Mouse (Mus musculus) olfactory bulb, adult 2 months (tissue): ENCODE data around the gene Zfp2. TPM values are rescaled to one million over a fixed set of nuclear protein-coding genes. Genes with fewer than 3 reads are reported as not detected.

ENCODE experiments used
- H3K27ac ChIP-seq: fragments of 200-500 bp; 2 replicates; pipeline ENCODE4 v1.5.1; 2012; ENCODE audit warnings: low read depth, low read length; ENCODE audit not compliant: insufficient read depth
- H3K4me1 ChIP-seq: fragments of 200-500 bp; 2 replicates; pipeline ENCODE4 v1.6.1; 2012; ENCODE audit warnings: low read length; ENCODE audit not compliant: control insufficient read depth, insufficient read depth
- H3K4me3 ChIP-seq: fragments of 200-500 bp; 2 replicates; pipeline ENCODE4 v1.5.1; 2012; ENCODE audit warnings: mild to moderate bottlenecking, low read depth, low read length, moderate library complexity; ENCODE audit not compliant: insufficient read depth
- CTCF ChIP-seq: fragments of 200-500 bp; IDR thresholded peaks from 2 replicates; pipeline ENCODE4 v1.5.1; 2012; ENCODE audit warnings: low read depth, mild to moderate bottlenecking, low read length, moderate library complexity; ENCODE audit not compliant: insufficient read depth
- POLR2A ChIP-seq: fragments of 200-500 bp; IDR thresholded peaks from 2 replicates; pipeline ENCODE4 v1.6.1; 2012; ENCODE audit warnings: mild to moderate bottlenecking, low read depth, low read length, moderate library complexity; ENCODE audit not compliant: insufficient read depth
- WGBS: fragments of 180-500 bp; shearing (Covaris S2); methylation state at CpG from one replicate; pipeline ENCODE4 v1.1.7; 2018; 5-methylcytosine and 5-hydroxymethylcytosine counted together
- polyA plus RNA-seq: library from polyadenylated mRNA; stranded (reverse); fragments of >200 nt; gene quantifications from 2 replicates; pipeline ENCODE4 v1.2.4, GENCODE M21; 2012; ENCODE audit warnings: low replicate concordance; ENCODE audit not compliant: missing spikeins, insufficient read depth, insufficient read length

Gene Zfp2
- polyA plus RNA-seq, 1 experiment: not detected

GRCm38 (mm10) chr11:50931451-50931866 lies 15.5 kb upstream of the Zfp2 start, which contains the start of gene Zfp354b:
Gene Zfp354b, minus strand, starts transcription at chr11:50931633.
- Histone ChIP-seq H3K4me3 (peak within 1 kb of the TSS; percentile 77), H3K27ac (peak within 1 kb of the TSS; percentile 81), H3K4me1 (peaks cover 7% of the 10 kb centered on the region; the same call in 1 of the 2 replicates)
- peak; percentile 67 for TF ChIP-seq POLR2A
- no peak for TF ChIP-seq CTCF
- under 1% methylated on average over 18 of the region's 18 CpGs for WGBS

- under 1% methylated on average over 16 of the region's 16 CpGs for WGBS
- TF ChIP-seq CTCF: no peak
- no peak for TF ChIP-seq POLR2A
- peaks cover 7% of the 10 kb centered on the region; the same call in 1 of the 2 replicates for H3K4me1 ChIP-seq
These were observed 15.1 kb upstream of the Zfp2 start for GRCm38 (mm10) chr11:50931021-50931420.

GRCm38 (mm10) chr11:50930469-50931014 lies 14.6 kb upstream of the Zfp2 start:
- no peak overlapping the region; the same call in 1 of the 2 replicates for H3K27ac ChIP-seq
- peaks cover 7% of the 10 kb centered on the region; the same call in 1 of the 2 replicates for H3K4me1 ChIP-seq
- no peak for TF ChIP-seq CTCF
- TF ChIP-seq POLR2A: no peak
- peak overlapping the region; percentile 77 for H3K4me3 ChIP-seq
- WGBS: 27% methylated on average over 14 of the region's 14 CpGs

More at GRCm38 (mm10) chr11:50931021-50931420, 15.1 kb upstream of the Zfp2 start:
- peak overlapping the region; percentile 81 for H3K27ac ChIP-seq
- H3K4me3 ChIP-seq: peak overlapping the region; percentile 77

- H3K4me1 ChIP-seq: peaks cover 9% of the 10 kb centered on the region
- 72% methylated on average over 3 of the region's 3 CpGs for WGBS
- H3K27ac ChIP-seq: no peak overlapping the region
- no peak for TF ChIP-seq CTCF
- no peak for TF ChIP-seq POLR2A
- no peak overlapping the region for H3K4me3 ChIP-seq
These were observed 1.5 kb downstream of the Zfp2 start for GRCm38 (mm10) chr11:50914461-50914860.

- TF ChIP-seq CTCF (no peak), POLR2A (no peak)
- 88% methylated on average over 1 of the region's 1 CpGs for WGBS
These were observed 2.7 kb downstream of the Zfp2 start for GRCm38 (mm10) chr11:50913301-50913700.

GRCm38 (mm10) chr11:50908136-50908535 lies 7.8 kb downstream of the Zfp2 start:
- WGBS: 47% methylated on average over 5 of the region's 5 CpGs
- no peak overlapping the region for H3K27ac ChIP-seq
- H3K4me3 ChIP-seq: no peak overlapping the region
- peaks cover 4% of the 10 kb centered on the region for H3K4me1 ChIP-seq
- no peak for TF ChIP-seq CTCF
- no peak for TF ChIP-seq POLR2A

More at GRCm38 (mm10) chr11:50913301-50913700, 2.7 kb downstream of the Zfp2 start:
- no peak overlapping the region for H3K4me3 ChIP-seq
- peaks cover 12% of the 10 kb centered on the region for H3K4me1 ChIP-seq
- no peak overlapping the region for H3K27ac ChIP-seq

- Histone ChIP-seq H3K4me3 (no peak overlapping the region), H3K4me1 (no peaks in the 10 kb centered on the region)
- 79% methylated on average over 1 of the region's 1 CpGs for WGBS
These were observed 18.6 kb downstream of the Zfp2 start for GRCm38 (mm10) chr11:50897359-50897758.

GRCm38 (mm10) chr11:50892441-50892840 lies 23.5 kb downstream of the Zfp2 start:
- Histone ChIP-seq H3K4me3 (no peak overlapping the region), H3K27ac (no peak overlapping the region), H3K4me1 (no peaks in the 10 kb centered on the region)
- 60% methylated on average over 2 of the region's 2 CpGs for WGBS
- TF ChIP-seq POLR2A (no peak), CTCF (no peak)

More at GRCm38 (mm10) chr11:50897359-50897758, 18.6 kb downstream of the Zfp2 start:
- TF ChIP-seq POLR2A (no peak), CTCF (no peak)
- no peak overlapping the region for H3K27ac ChIP-seq

GRCm38 (mm10) chr11:50887390-50888128 lies 28.4 kb downstream of the Zfp2 start, which contains the start of gene Zfp454:
Gene Zfp454, minus strand, starts transcription at chr11:50887651.
- TF ChIP-seq CTCF (no peak), POLR2A (peak; percentile 55; the same call in 1 of the 2 replicates)
- peak within 1 kb of the TSS; percentile 71 for H3K4me3 ChIP-seq
- WGBS: 4% methylated on average over 26 of the region's 26 CpGs
- H3K4me1 ChIP-seq: peaks cover 9% of the 10 kb centered on the region
- peak within 1 kb of the TSS; percentile 63 for H3K27ac ChIP-seq
